Mouse (Mus musculus): ENCODE results near the gene Gpc5. TPM values are rescaled to one million over a fixed set of nuclear protein-coding genes. Genes with fewer than 3 reads are reported as not detected.

The Gpc5 gene
- polyA plus RNA-seq, 2 experiments, result 0.05 TPM; not detected in 1

DNA sequence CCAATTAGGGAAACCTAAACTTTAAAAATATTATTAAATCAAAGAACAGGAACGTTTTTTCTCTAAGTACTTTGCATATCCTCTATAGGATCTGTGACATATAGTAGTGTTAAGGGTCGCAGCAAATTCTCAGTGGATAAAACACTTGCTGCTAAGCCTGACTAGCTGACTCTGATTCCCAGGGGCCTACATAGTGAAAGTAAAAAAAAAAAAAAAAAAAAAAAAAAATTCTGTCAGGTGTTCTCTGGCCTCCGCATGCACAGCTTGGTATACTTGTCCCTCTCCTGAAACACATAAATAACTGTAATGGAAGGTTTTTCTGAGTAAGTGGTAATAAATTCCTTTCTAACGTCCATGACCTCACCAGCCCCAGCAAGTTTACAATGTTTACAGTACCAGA lies 995.0 kb downstream of the Gpc5 start:
- Histone ChIP-seq H3K9me3 (ENCODE audit: control insufficient read depth, low read length) (no peaks in the 10 kb centered on the region), H3K27ac (no peak overlapping the region), H3K27me3 (ENCODE audit: control insufficient read depth, insufficient read depth, low read length) (no peaks in the 10 kb centered on the region), H3K36me3 (replicated peaks; ENCODE audit: control insufficient read depth, insufficient read depth, low read depth) (no peaks in the 10 kb centered on the region), H3K4me2 (ENCODE audit: low read depth) (no peak overlapping the region), H3K4me3 (ENCODE audit: insufficient read depth in 1 of 2, low read depth in 2 of 2, low read length in 2 of 2) (no peak overlapping the region), H3K4me1 (replicated peaks; ENCODE audit: control insufficient read depth in 2 of 2, insufficient read depth in 2 of 2, low read length in 1 of 2) (no peaks in the 10 kb centered on the region), H3K9ac (replicated peaks) (no peak overlapping the region)
- DNase-seq (ENCODE audit: low read depth in 3 of 3, low spot score in 3 of 3), result no peak
- 56% methylated on average over 4 of the region's 4 CpGs for WGBS (ENCODE audit: insufficient replicate concordance)
- no peak for TF ChIP-seq EP300 (IDR thresholded peaks at IDR 0.05; ENCODE audit: low read depth)
- TF ChIP-seq CTCF (IDR thresholded peaks at IDR 0.05; ENCODE audit: low read depth), result no peak
- ATAC-seq (ENCODE audit: insufficient read depth), result no peak

- Histone ChIP-seq H3K9me3 (ENCODE audit: control insufficient read depth, low read length) (no peaks in the 10 kb centered on the region), H3K27ac (no peak overlapping the region), H3K4me2 (ENCODE audit: low read depth) (no peak overlapping the region), H3K4me1 (replicated peaks; ENCODE audit: control insufficient read depth in 2 of 2, insufficient read depth in 2 of 2, low read length in 1 of 2) (no peaks in the 10 kb centered on the region), H3K4me3 (ENCODE audit: insufficient read depth in 1 of 2, low read depth in 2 of 2, low read length in 2 of 2) (no peak overlapping the region), H3K27me3 (ENCODE audit: control insufficient read depth, insufficient read depth, low read length) (no peaks in the 10 kb centered on the region), H3K9ac (replicated peaks) (no peak overlapping the region), H3K36me3 (replicated peaks; ENCODE audit: control insufficient read depth, insufficient read depth, low read depth) (no peaks in the 10 kb centered on the region)
- DNase-seq (ENCODE audit: low read depth in 3 of 3, low spot score in 3 of 3) (no peak), ATAC-seq (ENCODE audit: insufficient read depth) (no peak)
- 56% methylated on average over 1 of the region's 1 CpGs for WGBS (ENCODE audit: insufficient replicate concordance)
- TF ChIP-seq EP300 (IDR thresholded peaks at IDR 0.05; ENCODE audit: low read depth), result no peak
- no peak for TF ChIP-seq CTCF (IDR thresholded peaks at IDR 0.05; ENCODE audit: low read depth)
These were observed 1035.9 kb downstream of the Gpc5 start for GRCm38 (mm10) chr14:116127943-116128342.

DNA sequence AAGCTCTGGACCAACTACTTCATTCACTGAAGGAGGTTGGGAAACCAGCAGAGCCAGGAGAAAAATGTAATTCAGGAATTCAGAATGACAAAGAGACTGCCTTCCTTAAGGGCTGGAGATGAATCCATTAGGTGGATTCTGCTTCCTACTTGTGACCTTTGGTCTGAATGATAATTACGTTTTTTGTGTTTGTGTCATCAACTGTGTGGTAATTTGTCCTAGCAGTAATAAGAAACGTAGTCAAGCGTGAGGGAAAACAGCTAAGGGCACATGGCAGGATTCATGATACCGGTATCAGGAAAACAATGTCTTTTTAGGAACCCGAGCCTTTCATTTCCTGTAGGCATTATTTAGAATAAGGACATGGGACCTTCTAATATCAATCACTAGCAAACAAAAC lies 1045.3 kb downstream of the Gpc5 start:
- 62% methylated on average over 5 of the region's 5 CpGs for WGBS (ENCODE audit: insufficient replicate concordance)
- DNase-seq (ENCODE audit: low read depth in 3 of 3, low spot score in 3 of 3) (no peak), ATAC-seq (ENCODE audit: insufficient read depth) (no peak)
- TF ChIP-seq EP300 (IDR thresholded peaks at IDR 0.05; ENCODE audit: low read depth) (no peak), CTCF (IDR thresholded peaks at IDR 0.05; ENCODE audit: low read depth) (no peak)
- Histone ChIP-seq H3K9me3 (ENCODE audit: control insufficient read depth, low read length) (no peaks in the 10 kb centered on the region), H3K4me2 (ENCODE audit: low read depth) (no peak overlapping the region), H3K9ac (replicated peaks) (no peak overlapping the region), H3K27me3 (ENCODE audit: control insufficient read depth, insufficient read depth, low read length) (no peaks in the 10 kb centered on the region), H3K27ac (no peak overlapping the region), H3K36me3 (replicated peaks; ENCODE audit: control insufficient read depth, insufficient read depth, low read depth) (no peaks in the 10 kb centered on the region), H3K4me3 (ENCODE audit: insufficient read depth in 1 of 2, low read depth in 2 of 2, low read length in 2 of 2) (no peak overlapping the region), H3K4me1 (replicated peaks; ENCODE audit: control insufficient read depth in 2 of 2, insufficient read depth in 2 of 2, low read length in 1 of 2) (no peaks in the 10 kb centered on the region)

DNA sequence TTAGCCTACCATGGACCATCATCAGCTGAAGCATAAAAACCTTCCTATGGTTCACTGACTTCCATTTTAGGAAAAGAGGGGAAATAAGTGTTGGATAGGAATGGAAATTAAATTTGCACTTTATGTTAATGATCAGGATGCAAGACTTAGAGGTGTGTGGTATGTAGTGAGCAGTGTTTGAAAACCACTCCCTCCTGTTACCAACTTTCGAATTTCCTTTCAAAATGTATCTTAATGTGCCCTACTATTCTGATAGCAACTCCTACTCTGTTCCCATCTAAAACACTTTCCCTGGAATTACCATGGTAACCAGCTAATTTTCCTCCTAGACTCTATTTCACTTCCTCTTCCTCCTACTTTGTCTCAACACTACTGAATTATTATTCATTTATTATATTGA lies 1045.8 kb downstream of the Gpc5 start:
- Histone ChIP-seq H3K4me1 (replicated peaks; ENCODE audit: control insufficient read depth in 2 of 2, insufficient read depth in 2 of 2, low read length in 1 of 2) (no peaks in the 10 kb centered on the region), H3K27ac (no peak overlapping the region), H3K27me3 (ENCODE audit: control insufficient read depth, insufficient read depth, low read length) (no peaks in the 10 kb centered on the region), H3K9me3 (ENCODE audit: control insufficient read depth, low read length) (no peaks in the 10 kb centered on the region), H3K36me3 (replicated peaks; ENCODE audit: control insufficient read depth, insufficient read depth, low read depth) (no peaks in the 10 kb centered on the region), H3K4me3 (ENCODE audit: insufficient read depth in 1 of 2, low read depth in 2 of 2, low read length in 2 of 2) (no peak overlapping the region), H3K9ac (replicated peaks) (no peak overlapping the region), H3K4me2 (ENCODE audit: low read depth) (no peak overlapping the region)
- TF ChIP-seq EP300 (IDR thresholded peaks at IDR 0.05; ENCODE audit: low read depth), result no peak
- no peak for TF ChIP-seq CTCF (IDR thresholded peaks at IDR 0.05; ENCODE audit: low read depth)
- WGBS (ENCODE audit: insufficient replicate concordance), result 29% methylated on average over 1 of the region's 1 CpGs
- ATAC-seq (ENCODE audit: insufficient read depth) (no peak), DNase-seq (ENCODE audit: low read depth in 3 of 3, low spot score in 3 of 3) (no peak)

GRCm38 (mm10) chr14:116162586-116162985 lies 1070.6 kb downstream of the Gpc5 start:
- H3K4me2 ChIP-seq (ENCODE audit: low read depth), result no peak overlapping the region
- no peak for ATAC-seq (ENCODE audit: insufficient read depth)
- H3K4me3 ChIP-seq (ENCODE audit: insufficient read depth in 1 of 2, low read depth in 2 of 2, low read length in 2 of 2), result no peak overlapping the region
- 34% methylated on average over 2 of the region's 2 CpGs for WGBS (ENCODE audit: insufficient replicate concordance)
- no peaks in the 10 kb centered on the region for H3K36me3 ChIP-seq (replicated peaks; ENCODE audit: control insufficient read depth, insufficient read depth, low read depth)
- H3K27me3 ChIP-seq (ENCODE audit: control insufficient read depth, insufficient read depth, low read length), result no peaks in the 10 kb centered on the region
- H3K9me3 ChIP-seq (ENCODE audit: control insufficient read depth, low read length), result no peaks in the 10 kb centered on the region
- no peak for TF ChIP-seq CTCF (IDR thresholded peaks at IDR 0.05; ENCODE audit: low read depth)
- TF ChIP-seq EP300 (IDR thresholded peaks at IDR 0.05; ENCODE audit: low read depth), result no peak
- no peaks in the 10 kb centered on the region for H3K4me1 ChIP-seq (replicated peaks; ENCODE audit: control insufficient read depth in 2 of 2, insufficient read depth in 2 of 2, low read length in 1 of 2)
- no peak overlapping the region for H3K27ac ChIP-seq
- no peak for DNase-seq (ENCODE audit: low read depth in 3 of 3, low spot score in 3 of 3)
- H3K9ac ChIP-seq (replicated peaks), result no peak overlapping the region
